Mouse (Mus musculus) cerebellum, adult 8-10 months (tissue): ENCODE measurements around the gene Slc7a1.

Experiments
- DNase-seq: peaks from one replicate; pipeline ENCODE4 v3.0.0; 2022

The Slc7a1 gene

DNA sequence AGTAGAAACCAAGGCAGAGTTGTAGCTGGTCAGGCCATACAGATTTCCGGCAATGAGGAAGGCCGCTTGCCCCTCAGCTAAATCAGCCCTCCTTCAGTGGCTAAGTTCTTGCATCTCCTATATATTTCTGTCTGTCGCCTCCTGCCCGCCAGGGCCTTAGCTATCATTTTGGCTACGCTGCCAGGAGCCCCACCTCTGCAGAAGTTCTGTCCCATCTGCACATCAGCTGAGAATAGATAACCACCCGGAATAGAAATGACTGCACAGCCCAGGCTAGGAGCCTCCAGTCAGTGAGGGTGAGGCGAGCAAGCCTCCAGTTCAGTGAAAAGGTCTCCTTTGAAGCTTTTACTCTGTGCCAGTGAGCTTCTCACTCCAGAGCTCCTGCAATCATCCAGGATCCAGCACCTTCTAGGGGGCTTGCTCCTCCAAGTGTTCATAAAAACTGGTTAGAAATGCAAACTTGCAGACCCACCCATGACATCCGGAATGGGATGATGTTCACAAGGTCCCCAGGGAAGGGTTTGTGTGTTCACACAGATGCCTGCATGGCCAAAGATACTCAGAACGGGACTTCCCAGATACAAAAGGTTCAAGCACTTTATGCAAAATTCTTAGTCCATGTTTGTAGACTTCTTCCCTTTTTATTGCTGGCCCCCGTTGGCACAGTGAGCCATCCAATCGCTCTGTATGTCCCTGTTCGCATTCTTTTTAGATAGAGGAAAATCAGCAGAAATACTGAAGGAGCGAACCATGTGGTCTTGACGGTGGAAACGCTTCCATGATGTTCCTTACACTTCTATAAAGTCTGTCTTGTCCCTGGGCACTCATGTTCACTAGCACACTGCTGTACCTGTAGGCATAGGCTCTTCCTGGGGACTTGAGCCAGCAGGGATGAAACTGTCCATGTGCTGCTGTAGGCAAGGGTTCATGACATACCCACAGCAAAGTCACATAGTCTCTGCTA, 10.4 kb downstream of the Slc7a1 start:
- no peak for DNase-seq

DNA sequence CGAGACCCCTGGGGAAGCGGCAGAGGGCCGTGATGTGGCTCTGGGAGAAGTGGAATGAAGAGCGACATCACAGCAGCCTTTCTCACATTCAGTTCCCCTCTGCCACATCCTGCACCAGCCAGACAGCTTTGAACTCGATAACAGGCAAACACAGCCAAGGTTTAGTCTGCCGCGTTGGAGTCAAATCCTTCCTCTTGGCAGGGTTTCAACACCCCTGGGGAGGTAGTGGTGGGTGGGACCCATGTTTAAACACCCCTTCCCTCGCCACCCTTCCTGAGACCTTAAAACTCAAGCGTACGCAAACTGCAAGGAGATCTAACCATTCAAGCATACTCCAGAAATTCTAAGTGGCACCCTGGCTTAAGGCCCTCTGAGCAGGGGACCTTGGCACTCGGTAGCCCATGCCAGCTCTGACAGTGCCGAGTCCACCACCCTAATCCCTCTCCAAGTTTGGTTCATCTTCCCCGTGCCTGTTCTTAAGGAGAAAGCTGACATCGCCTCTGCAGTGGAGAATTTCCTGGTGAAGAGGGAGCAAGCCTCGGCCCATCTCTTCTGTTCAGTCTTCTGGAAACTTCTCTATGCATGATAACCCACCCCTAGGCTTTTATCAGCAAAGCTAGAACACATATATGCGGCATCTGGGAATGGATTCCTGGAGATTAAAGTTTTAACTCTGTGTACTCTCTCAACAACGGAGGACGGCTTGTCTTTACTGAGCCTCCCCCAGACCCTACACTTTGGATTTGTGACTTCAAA, 11.3 kb downstream of the Slc7a1 start:
- no peak for DNase-seq

GRCm38 (mm10) chr5:148387820-148388219, 11.9 kb downstream of the Slc7a1 start:
- DNase-seq, result no peak

DNA sequence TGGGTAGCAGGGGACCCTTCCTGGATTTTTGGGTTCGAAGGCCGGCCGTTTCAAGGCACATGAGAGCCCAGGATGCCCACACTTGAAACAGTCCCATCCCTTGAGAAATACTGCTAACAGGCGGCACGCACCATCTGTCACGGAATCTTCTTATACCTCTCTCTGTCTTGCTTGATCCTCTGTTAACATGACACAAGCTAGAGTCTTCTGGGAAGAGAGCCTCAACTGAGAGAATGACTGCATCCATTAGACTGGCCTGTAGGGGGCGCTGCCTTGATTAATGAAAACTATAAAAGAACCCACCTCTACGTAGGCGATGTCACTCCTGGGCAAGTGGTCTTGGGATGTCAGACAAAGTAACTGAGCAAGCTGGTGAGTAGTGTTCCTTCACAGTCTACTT, 13.2 kb downstream of the Slc7a1 start:
- no peak for DNase-seq

- no peak for DNase-seq
Observed at GRCm38 (mm10) chr5:148384501-148385055, 15.1 kb downstream of the Slc7a1 start.

- no peak for DNase-seq
Observed at GRCm38 (mm10) chr5:148383841-148384500, 15.7 kb downstream of the Slc7a1 start.

DNA sequence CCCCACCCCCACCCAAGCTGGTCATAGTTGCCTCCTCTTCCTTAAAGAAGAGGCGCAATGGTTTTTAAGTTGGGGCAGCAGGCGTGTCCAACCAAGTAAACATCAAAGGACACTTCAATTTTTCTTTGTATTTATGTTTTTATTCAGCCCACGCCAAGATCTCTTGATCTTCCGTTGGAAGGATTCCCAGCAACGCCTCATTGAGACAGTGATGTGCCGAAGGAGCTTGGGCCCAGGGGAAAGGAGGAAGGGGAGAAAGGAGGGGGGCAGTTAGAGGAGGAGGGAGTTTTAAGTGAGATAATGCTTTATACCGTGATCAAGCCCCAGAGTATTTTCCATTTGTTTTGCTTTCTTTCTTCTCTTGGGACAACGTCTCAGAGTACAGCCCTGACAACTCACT, 18.6 kb downstream of the Slc7a1 start:
- DNase-seq, result no peak

DNA sequence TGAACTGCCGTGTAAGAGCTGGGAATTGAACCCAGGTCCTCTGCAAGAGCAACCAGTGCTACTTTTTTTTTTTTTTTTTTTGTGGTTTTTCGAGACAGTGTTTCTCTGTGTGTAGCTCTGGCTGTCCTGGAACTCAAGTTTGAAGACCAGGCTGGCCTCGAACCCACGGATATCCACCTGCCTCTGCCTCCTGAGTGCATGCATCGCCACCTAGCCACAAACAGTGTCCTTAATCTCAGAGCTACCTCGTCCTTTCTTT, 19.5 kb downstream of the Slc7a1 start:
- no peak for DNase-seq

DNA sequence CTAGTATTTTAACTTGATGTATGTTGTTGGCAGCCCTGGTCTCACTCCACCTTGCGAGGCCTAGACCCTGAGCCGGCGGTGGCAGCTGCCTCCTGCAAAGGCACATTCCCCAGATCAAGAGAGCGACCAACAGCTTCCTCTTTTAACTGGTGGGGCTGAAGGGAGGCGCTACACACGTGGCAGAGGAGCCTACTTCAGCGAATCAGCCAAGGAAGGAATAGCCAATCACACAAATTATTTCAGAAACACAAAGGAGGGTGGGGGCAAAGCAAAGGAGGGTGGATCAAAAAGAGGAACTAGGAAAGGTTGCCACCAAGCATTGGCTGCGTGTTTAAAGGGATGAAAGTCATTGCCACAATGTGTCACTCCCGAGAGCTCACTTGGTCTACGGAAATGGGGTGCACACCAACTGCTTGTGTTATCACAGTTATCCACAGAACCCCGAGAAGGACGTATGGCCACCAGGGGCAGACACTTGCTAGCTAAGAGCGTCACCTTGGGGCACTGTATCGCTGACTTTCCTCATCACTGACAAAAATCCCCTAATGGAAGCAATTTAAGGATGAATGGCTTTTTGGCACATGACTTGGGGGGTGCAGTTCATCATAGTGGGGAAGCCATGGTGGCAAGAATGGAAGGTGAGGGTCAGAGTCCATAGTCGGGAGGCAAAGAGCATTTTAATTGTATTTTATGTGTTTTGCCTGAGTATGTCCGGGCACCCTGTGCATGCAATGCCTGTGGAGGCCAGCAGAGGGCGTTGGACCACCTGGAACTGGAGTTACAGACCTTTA, 20.1 kb downstream of the Slc7a1 start:
- DNase-seq, result no peak

DNA sequence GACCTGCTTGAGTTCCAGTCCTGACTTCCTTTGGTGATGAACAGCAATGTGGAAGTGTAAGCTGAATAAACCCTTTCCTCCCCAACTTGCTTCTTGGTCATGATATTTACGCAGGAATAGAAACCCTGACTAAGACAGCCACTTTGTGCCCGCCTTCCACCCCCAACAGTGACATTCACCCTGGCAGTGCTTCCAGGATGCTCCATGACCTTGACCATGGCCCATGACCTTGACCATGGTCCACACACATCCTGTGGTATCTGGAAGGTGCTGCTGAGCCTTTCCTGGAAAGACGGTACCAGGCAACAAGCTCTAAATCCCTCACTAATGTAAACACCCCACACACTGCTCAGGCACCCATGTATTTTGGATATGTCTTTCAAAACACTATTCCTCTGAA, 21.0 kb downstream of the Slc7a1 start:
- DNase-seq, result no peak

GRCm38 (mm10) chr5:148378232-148378508, 21.5 kb downstream of the Slc7a1 start:
- DNase-seq, result no peak

- no peak for DNase-seq
Observed at GRCm38 (mm10) chr5:148377439-148378231, 22.1 kb downstream of the Slc7a1 start.

GRCm38 (mm10) chr5:148376358-148376757, 23.3 kb downstream of the Slc7a1 start:
- no peak for DNase-seq

DNA sequence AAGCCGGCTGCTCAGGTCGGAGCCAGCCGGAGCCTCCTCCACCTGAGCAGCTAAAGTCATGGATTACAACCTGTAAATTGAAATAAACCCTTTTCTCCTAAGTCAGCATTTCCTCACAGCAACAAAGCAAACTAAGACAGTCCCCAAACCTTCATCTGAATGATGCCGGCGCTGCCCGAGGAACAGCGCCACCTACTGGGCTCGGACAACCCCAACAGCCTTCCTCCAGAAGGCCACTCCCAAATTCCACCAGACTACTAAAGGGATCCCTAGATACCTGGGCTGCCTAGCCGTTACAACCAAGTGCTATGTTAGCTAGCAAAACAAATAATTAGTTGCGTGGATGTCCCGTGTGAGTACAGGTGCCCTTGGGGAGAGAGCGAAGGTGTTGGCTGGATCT, 24.2 kb downstream of the Slc7a1 start:
- no peak for DNase-seq

DNA sequence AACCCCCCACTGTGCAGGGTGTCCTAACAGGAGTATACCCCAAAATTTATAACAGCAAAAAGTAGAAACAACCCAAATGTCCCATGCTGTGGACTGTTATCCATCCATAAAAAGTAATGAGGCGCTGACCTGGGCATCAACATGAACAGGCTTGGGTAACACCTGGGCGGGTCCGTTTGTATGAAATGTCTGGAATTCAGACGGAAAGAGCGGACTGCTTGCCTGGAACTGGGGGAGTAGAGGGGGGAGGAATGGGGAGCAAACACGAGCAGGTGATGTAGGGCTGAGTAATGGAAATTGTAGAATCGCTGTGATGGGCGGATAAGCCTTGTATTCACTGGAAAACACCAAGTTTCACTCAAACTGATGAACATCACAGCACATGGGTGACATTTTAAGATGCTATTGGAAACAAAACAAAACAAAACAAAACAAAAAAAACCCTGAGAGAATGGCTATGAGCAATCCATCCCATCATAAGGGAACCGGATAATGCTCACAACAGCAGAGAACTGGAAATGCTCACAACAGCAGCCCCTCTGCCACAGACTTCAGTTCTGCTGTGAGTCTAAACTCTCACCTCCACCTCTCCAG, 26.5 kb downstream of the Slc7a1 start:
- DNase-seq, result no peak

GRCm38 (mm10) chr5:148372005-148372917, 27.4 kb downstream of the Slc7a1 start:
- no peak for DNase-seq

DNA sequence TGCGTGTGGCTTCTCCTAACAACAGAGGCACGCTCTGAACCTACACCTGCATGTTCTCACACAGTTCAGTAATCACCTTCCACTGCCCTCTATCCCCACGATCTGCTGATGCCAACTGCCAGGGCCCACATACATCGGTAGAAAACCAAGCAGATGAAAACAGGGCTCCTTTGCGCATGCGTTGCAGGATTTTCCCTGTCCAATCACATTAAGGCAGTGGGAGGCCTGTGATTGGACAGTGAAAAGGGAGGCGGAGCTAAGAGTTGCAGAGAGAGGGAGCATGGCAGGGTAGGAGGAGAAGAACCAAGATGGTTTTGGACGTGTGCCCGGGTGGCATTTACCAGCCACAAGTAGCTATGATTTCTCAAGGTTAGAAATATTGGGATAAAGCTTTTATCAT, 28.3 kb downstream of the Slc7a1 start:
- no peak for DNase-seq

GRCm38 (mm10) chr5:148370624-148371023, 29.1 kb downstream of the Slc7a1 start:
- no peak for DNase-seq

DNA sequence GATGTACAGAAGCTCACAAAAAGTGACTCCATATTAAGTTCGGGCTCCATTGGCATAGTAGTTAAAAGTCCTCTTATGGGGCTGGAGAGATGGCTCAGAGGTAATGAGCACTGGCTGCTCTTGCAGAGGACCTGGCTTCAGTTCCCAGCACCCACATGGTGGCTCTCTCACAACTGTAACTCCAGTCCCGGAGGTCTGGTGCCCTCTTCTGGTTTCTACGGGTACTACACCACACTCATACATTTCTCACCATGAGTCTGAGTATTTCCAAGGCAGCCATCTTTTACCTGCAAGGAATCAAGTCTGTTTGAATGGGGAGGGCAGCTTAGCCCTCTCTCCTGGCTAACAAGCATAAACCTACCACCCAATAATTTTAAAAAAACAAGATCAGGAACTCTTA, 30.5 kb downstream of the Slc7a1 start:
- no peak for DNase-seq

DNA sequence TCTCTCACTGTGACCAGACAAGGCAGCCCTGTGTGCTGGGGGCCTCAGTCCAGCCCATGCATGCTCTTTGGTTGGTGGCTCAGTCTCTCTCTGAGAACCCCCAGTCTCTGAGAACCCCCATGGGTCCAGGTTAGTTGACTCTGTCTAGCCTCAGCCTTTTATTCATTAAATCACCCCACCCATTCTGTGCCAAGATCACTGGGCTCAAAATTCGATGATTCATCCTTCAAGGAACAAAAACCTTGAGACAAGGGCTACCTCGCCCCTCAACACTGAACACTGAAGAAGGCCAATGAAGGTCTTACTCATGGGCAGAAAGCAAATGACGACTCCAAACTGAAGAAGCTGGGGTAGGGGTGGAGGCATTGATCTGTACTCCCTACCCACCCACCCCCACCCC, 31.9 kb downstream of the Slc7a1 start:
- no peak for DNase-seq

DNA sequence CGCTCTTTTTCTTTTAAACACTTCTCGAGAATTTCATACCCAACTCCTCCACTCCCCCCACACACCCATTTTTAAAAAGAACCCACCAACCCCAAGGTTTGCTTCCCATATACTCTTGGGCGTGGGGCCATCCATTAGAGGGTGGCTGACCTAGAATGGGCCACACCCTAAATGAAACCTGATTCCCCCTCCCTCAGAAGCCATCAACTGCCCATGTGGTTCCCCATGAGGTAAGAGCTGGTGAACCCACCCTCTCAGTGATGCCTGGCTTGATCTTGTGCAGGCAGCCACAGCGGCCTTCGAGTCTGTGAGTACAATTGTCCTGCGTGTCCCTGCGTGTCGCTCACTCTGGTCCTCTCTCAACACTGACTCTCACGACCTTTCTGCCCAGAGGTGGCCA, 33.2 kb downstream of the Slc7a1 start:
- DNase-seq, result no peak
